Mouse (Mus musculus): ENCODE measurements around the gene Pigm. TPM values are rescaled to one million over a fixed set of nuclear protein-coding genes. Genes with fewer than 3 reads are reported as not detected.

Pigm gene
- polyA plus RNA-seq, 1 experiment from 2014 or later, result 7.8 TPM

- Histone ChIP-seq H3K4me1 (ENCODE audit: insufficient read depth, low read length) (no peaks in the 10 kb centered on the region), H3K36me3 (ENCODE audit: insufficient read depth, low read length) (no peaks in the 10 kb centered on the region), H3K27ac (ENCODE audit: low read length) (no peak overlapping the region), H3K4me2 (replicated peaks; ENCODE audit: low read depth, low read length) (no peak overlapping the region), H3K9me3 (ENCODE audit: low read length) (no peaks in the 10 kb centered on the region), H3K9ac (replicated peaks; ENCODE audit: low read length) (no peak overlapping the region), H3K4me3 (ENCODE audit: low read length) (no peak overlapping the region), H3K27me3 (ENCODE audit: insufficient read depth, low read length) (peaks cover 6% of the 10 kb centered on the region; the same call in 1 of the 2 replicates)
- no peak for ATAC-seq (ENCODE audit: low FRiP score, low TSS enrichment)
- WGBS, result 9% methylated on average over 6 of the region's 6 CpGs
Observed at GRCm38 (mm10) chr1:172408996-172409395, 32.6 kb downstream of the Pigm start.

GRCm38 (mm10) chr1:172409431-172409830 is 33.1 kb downstream of the Pigm start:
- Histone ChIP-seq H3K9ac (replicated peaks; ENCODE audit: low read length) (no peak overlapping the region), H3K4me3 (ENCODE audit: low read length) (no peak overlapping the region), H3K27me3 (ENCODE audit: insufficient read depth, low read length) (peaks cover 6% of the 10 kb centered on the region; the same call in 1 of the 2 replicates), H3K36me3 (ENCODE audit: insufficient read depth, low read length) (no peaks in the 10 kb centered on the region), H3K4me2 (replicated peaks; ENCODE audit: low read depth, low read length) (no peak overlapping the region), H3K27ac (ENCODE audit: low read length) (no peak overlapping the region), H3K4me1 (ENCODE audit: insufficient read depth, low read length) (no peaks in the 10 kb centered on the region), H3K9me3 (ENCODE audit: low read length) (no peaks in the 10 kb centered on the region)
- no peak for ATAC-seq (ENCODE audit: low FRiP score, low TSS enrichment)
- WGBS, result 12% methylated on average over 5 of the region's 5 CpGs

GRCm38 (mm10) chr1:172410806-172411205 is 34.5 kb downstream of the Pigm start:
- ATAC-seq (ENCODE audit: low FRiP score, low TSS enrichment), result no peak
- Histone ChIP-seq H3K4me3 (ENCODE audit: low read length) (no peak overlapping the region), H3K27me3 (ENCODE audit: insufficient read depth, low read length) (peaks cover 6% of the 10 kb centered on the region; the same call in 1 of the 2 replicates), H3K9me3 (ENCODE audit: low read length) (no peaks in the 10 kb centered on the region), H3K9ac (replicated peaks; ENCODE audit: low read length) (no peak overlapping the region), H3K27ac (ENCODE audit: low read length) (no peak overlapping the region), H3K36me3 (ENCODE audit: insufficient read depth, low read length) (no peaks in the 10 kb centered on the region), H3K4me2 (replicated peaks; ENCODE audit: low read depth, low read length) (no peak overlapping the region), H3K4me1 (ENCODE audit: insufficient read depth, low read length) (no peaks in the 10 kb centered on the region)
- WGBS, result 5% methylated on average over 4 of the region's 4 CpGs

- no peak overlapping the region for H3K27ac ChIP-seq (ENCODE audit: low read length)
- H3K36me3 ChIP-seq (ENCODE audit: insufficient read depth, low read length), result no peaks in the 10 kb centered on the region
- H3K4me3 ChIP-seq (ENCODE audit: low read length), result no peak overlapping the region
- peak; percentile 81 for ATAC-seq (ENCODE audit: low FRiP score, low TSS enrichment)
- H3K4me1 ChIP-seq (ENCODE audit: insufficient read depth, low read length), result no peaks in the 10 kb centered on the region
- H3K9ac ChIP-seq (replicated peaks; ENCODE audit: low read length), result no peak overlapping the region
- no peaks in the 10 kb centered on the region for H3K9me3 ChIP-seq (ENCODE audit: low read length)
- 0% methylated on average over 5 of the region's 5 CpGs for WGBS
- H3K27me3 ChIP-seq (ENCODE audit: insufficient read depth, low read length), result 0 out of 2 replicates have a peak, but pooled peaks cover 4% of the 10 kb centered on the region
- no peak overlapping the region for H3K4me2 ChIP-seq (replicated peaks; ENCODE audit: low read depth, low read length)
Observed at GRCm38 (mm10) chr1:172412204-172412603, 35.9 kb downstream of the Pigm start.

GRCm38 (mm10) chr1:172413491-172414230 is 37.3 kb downstream of the Pigm start:
- 82% methylated on average over 4 of the region's 4 CpGs for WGBS
- no peak for ATAC-seq (ENCODE audit: low FRiP score, low TSS enrichment)
- H3K27ac ChIP-seq (ENCODE audit: low read length), result no peak overlapping the region
- H3K36me3 ChIP-seq (ENCODE audit: insufficient read depth, low read length), result no peaks in the 10 kb centered on the region
- H3K9me3 ChIP-seq (ENCODE audit: low read length), result no peaks in the 10 kb centered on the region
- peaks cover 5% of the 10 kb centered on the region; the same call in 1 of the 2 replicates for H3K4me1 ChIP-seq (ENCODE audit: insufficient read depth, low read length)
- H3K27me3 ChIP-seq (ENCODE audit: insufficient read depth, low read length), result no peaks in the 10 kb centered on the region
- no peak overlapping the region for H3K4me3 ChIP-seq (ENCODE audit: low read length)
- H3K4me2 ChIP-seq (replicated peaks; ENCODE audit: low read depth, low read length), result no peak overlapping the region
- H3K9ac ChIP-seq (replicated peaks; ENCODE audit: low read length), result no peak overlapping the region

- Histone ChIP-seq H3K4me2 (replicated peaks; ENCODE audit: low read depth, low read length) (no peak overlapping the region), H3K9ac (replicated peaks; ENCODE audit: low read length) (no peak overlapping the region), H3K4me3 (ENCODE audit: low read length) (no peak overlapping the region), H3K36me3 (ENCODE audit: insufficient read depth, low read length) (no peaks in the 10 kb centered on the region), H3K27ac (ENCODE audit: low read length) (no peak overlapping the region), H3K9me3 (ENCODE audit: low read length) (no peaks in the 10 kb centered on the region), H3K4me1 (ENCODE audit: insufficient read depth, low read length) (peaks cover 5% of the 10 kb centered on the region; the same call in 1 of the 2 replicates), H3K27me3 (ENCODE audit: insufficient read depth, low read length) (no peaks in the 10 kb centered on the region)
- no peak for ATAC-seq (ENCODE audit: low FRiP score, low TSS enrichment)
- 87% methylated on average over 6 of the region's 6 CpGs for WGBS
Observed at GRCm38 (mm10) chr1:172414231-172414585, 37.9 kb downstream of the Pigm start.

GRCm38 (mm10) chr1:172415061-172415460 is 38.7 kb downstream of the Pigm start:
- Histone ChIP-seq H3K4me1 (ENCODE audit: insufficient read depth, low read length) (peaks cover 5% of the 10 kb centered on the region; the same call in 1 of the 2 replicates), H3K4me3 (ENCODE audit: low read length) (no peak overlapping the region), H3K27me3 (ENCODE audit: insufficient read depth, low read length) (no peaks in the 10 kb centered on the region), H3K9ac (replicated peaks; ENCODE audit: low read length) (no peak overlapping the region), H3K9me3 (ENCODE audit: low read length) (no peaks in the 10 kb centered on the region), H3K36me3 (ENCODE audit: insufficient read depth, low read length) (no peaks in the 10 kb centered on the region), H3K4me2 (replicated peaks; ENCODE audit: low read depth, low read length) (no peak overlapping the region), H3K27ac (ENCODE audit: low read length) (no peak overlapping the region)
- 88% methylated on average over 7 of the region's 7 CpGs for whole genome bisulfite sequencing
- ATAC-seq (ENCODE audit: low FRiP score, low TSS enrichment), result no peak

GRCm38 (mm10) chr1:172418173-172418572 is 41.8 kb downstream of the Pigm start:
- Histone ChIP-seq H3K9me3 (ENCODE audit: low read length) (no peaks in the 10 kb centered on the region), H3K36me3 (ENCODE audit: insufficient read depth, low read length) (no peaks in the 10 kb centered on the region), H3K27me3 (ENCODE audit: insufficient read depth, low read length) (no peaks in the 10 kb centered on the region), H3K4me1 (ENCODE audit: insufficient read depth, low read length) (peaks cover 5% of the 10 kb centered on the region; the same call in 1 of the 2 replicates), H3K9ac (replicated peaks; ENCODE audit: low read length) (no peak overlapping the region), H3K27ac (ENCODE audit: low read length) (no peak overlapping the region), H3K4me3 (ENCODE audit: low read length) (no peak overlapping the region), H3K4me2 (replicated peaks; ENCODE audit: low read depth, low read length) (no peak overlapping the region)
- 18% methylated on average over 6 of the region's 6 CpGs for WGBS
- no peak for ATAC-seq (ENCODE audit: low FRiP score, low TSS enrichment)

GRCm38 (mm10) chr1:172418642-172419041 is 42.3 kb downstream of the Pigm start:
- no peak for ATAC-seq (ENCODE audit: low FRiP score, low TSS enrichment)
- Histone ChIP-seq H3K4me1 (ENCODE audit: insufficient read depth, low read length) (peaks cover 5% of the 10 kb centered on the region; the same call in 1 of the 2 replicates), H3K4me3 (ENCODE audit: low read length) (no peak overlapping the region), H3K27ac (ENCODE audit: low read length) (no peak overlapping the region), H3K36me3 (ENCODE audit: insufficient read depth, low read length) (no peaks in the 10 kb centered on the region), H3K9me3 (ENCODE audit: low read length) (no peaks in the 10 kb centered on the region), H3K9ac (replicated peaks; ENCODE audit: low read length) (no peak overlapping the region), H3K4me2 (replicated peaks; ENCODE audit: low read depth, low read length) (no peak overlapping the region), H3K27me3 (ENCODE audit: insufficient read depth, low read length) (no peaks in the 10 kb centered on the region)
- WGBS, result 59% methylated on average over 3 of the region's 3 CpGs

GRCm38 (mm10) chr1:172420181-172420580 is 43.8 kb downstream of the Pigm start:
- 92% methylated on average over 6 of the region's 6 CpGs for WGBS
- H3K36me3 ChIP-seq (ENCODE audit: insufficient read depth, low read length), result no peaks in the 10 kb centered on the region
- no peaks in the 10 kb centered on the region for H3K27me3 ChIP-seq (ENCODE audit: insufficient read depth, low read length)
- H3K27ac ChIP-seq (ENCODE audit: low read length), result no peak overlapping the region
- H3K4me2 ChIP-seq (replicated peaks; ENCODE audit: low read depth, low read length), result no peak overlapping the region
- H3K4me3 ChIP-seq (ENCODE audit: low read length), result no peak overlapping the region
- H3K9ac ChIP-seq (replicated peaks; ENCODE audit: low read length), result no peak overlapping the region
- peaks cover 5% of the 10 kb centered on the region; the same call in 1 of the 2 replicates for H3K4me1 ChIP-seq (ENCODE audit: insufficient read depth, low read length)
- no peaks in the 10 kb centered on the region for H3K9me3 ChIP-seq (ENCODE audit: low read length)
- no peak for ATAC-seq (ENCODE audit: low FRiP score, low TSS enrichment)

Measured in kidney, embryonic 16.5 days (tissue).